Mouse (Mus musculus) spleen, adult 2 months (tissue): ENCODE data around the gene Rab31. TPM values are rescaled to one million over a fixed set of nuclear protein-coding genes. Genes with fewer than 3 reads are reported as not detected.

Experiments
- DNase-seq, 2 experiments: peaks; one replicate each; pipeline versions ENCODE4 v3.0.0 to v3.0.0-alpha.2; 2012 to 2021; ENCODE audit warnings: low spot score in 2 of 2, low read depth in 1 of 2
- H3K27ac ChIP-seq: fragments of 200-500 bp; 2 replicates; pipeline ENCODE4 v1.5.1; 2012; ENCODE audit warnings: low read length, inconsistent platforms; ENCODE audit not compliant: insufficient read depth
- H3K27me3 ChIP-seq: fragments of 200-500 bp; 2 replicates; pipeline ENCODE4 v1.6.1; 2012; ENCODE audit warnings: mild to moderate bottlenecking, moderate library complexity, low read length, inconsistent platforms; ENCODE audit not compliant: control insufficient read depth, insufficient read depth
- H3K36me3 ChIP-seq: fragments of 200-500 bp; 2 replicates; pipeline ENCODE4 v1.6.1; 2012; ENCODE audit warnings: mild to moderate bottlenecking, low read length, inconsistent platforms; ENCODE audit not compliant: control insufficient read depth, insufficient read depth
- H3K4me1 ChIP-seq: fragments of 200-500 bp; 2 replicates; pipeline ENCODE4 v1.6.1; 2011; ENCODE audit warnings: inconsistent platforms; ENCODE audit not compliant: control insufficient read depth, insufficient read depth, insufficient read length
- H3K4me3 ChIP-seq: fragments of 200-500 bp; 2 replicates; pipeline ENCODE4 v1.5.1; 2011; ENCODE audit warnings: mild to moderate bottlenecking, inconsistent platforms; ENCODE audit not compliant: insufficient read depth, insufficient read length; ENCODE audit errors: extremely low read depth
- CTCF ChIP-seq: fragments of 200-500 bp; IDR thresholded peaks from 2 replicates; pipeline ENCODE4 v1.5.1; 2011; ENCODE audit warnings: mild to moderate bottlenecking, inconsistent platforms; ENCODE audit not compliant: insufficient read depth, insufficient read length, insufficient replicate concordance; ENCODE audit errors: extremely low read depth
- POLR2A ChIP-seq: fragments of 200-500 bp; IDR thresholded peaks from 2 replicates; pipeline ENCODE4 v1.6.1; 2011; ENCODE audit warnings: low read depth, low read length, inconsistent platforms
- WGBS: fragments of 180-500 bp; shearing (Covaris S2); methylation state at CpG from one replicate; pipeline ENCODE4 v1.1.7; 2018; 5-methylcytosine and 5-hydroxymethylcytosine counted together
- polyA plus RNA-seq: library from polyadenylated mRNA; depleted of rRNA; stranded (reverse); fragments of >200 nt; gene quantifications from 2 replicates; pipeline ENCODE4 v1.2.3, GENCODE M21; 2012

The Rab31 gene
- polyA plus RNA-seq, 1 experiment = 12.3 TPM

- H3K27ac ChIP-seq = no peak overlapping the region
- H3K4me1 ChIP-seq = peaks cover 9% of the 10 kb centered on the region; the same call in 1 of the 2 replicates
- H3K4me3 ChIP-seq = no peak overlapping the region
- no peak for DNase-seq
- H3K27me3 ChIP-seq = no peaks in the 10 kb centered on the region
- no peaks in the 10 kb centered on the region for H3K36me3 ChIP-seq
- 93% methylated on average over 7 of the region's 7 CpGs for WGBS
- TF ChIP-seq POLR2A (no peak), CTCF (no peak)
These were observed 99.6 kb downstream of the Rab31 start for GRCm38 (mm10) chr17:65672926-65673325.

GRCm38 (mm10) chr17:65669061-65669460, 103.5 kb downstream of the Rab31 start:
- no peak overlapping the region for H3K27ac ChIP-seq
- H3K4me3 ChIP-seq = no peak overlapping the region
- no peak for DNase-seq
- TF ChIP-seq CTCF (no peak), POLR2A (no peak)
- H3K4me1 ChIP-seq = no peaks in the 10 kb centered on the region
- no peaks in the 10 kb centered on the region for H3K27me3 ChIP-seq
- WGBS = 85% methylated on average over 4 of the region's 4 CpGs
- no peaks in the 10 kb centered on the region for H3K36me3 ChIP-seq

- H3K27me3 ChIP-seq = no peaks in the 10 kb centered on the region
- TF ChIP-seq POLR2A (no peak), CTCF (no peak)
- DNase-seq = no peak
- no peak overlapping the region for H3K4me3 ChIP-seq
- no peaks in the 10 kb centered on the region for H3K4me1 ChIP-seq
- WGBS = 94% methylated on average over 14 of the region's 14 CpGs
- no peaks in the 10 kb centered on the region for H3K36me3 ChIP-seq
- no peak overlapping the region for H3K27ac ChIP-seq
These were observed 104.8 kb downstream of the Rab31 start for GRCm38 (mm10) chr17:65667792-65668191.

GRCm38 (mm10) chr17:65666388-65667161, 106.0 kb downstream of the Rab31 start:
- Histone ChIP-seq H3K27me3 (no peaks in the 10 kb centered on the region), H3K4me1 (no peaks in the 10 kb centered on the region), H3K27ac (no peak overlapping the region), H3K36me3 (no peaks in the 10 kb centered on the region), H3K4me3 (no peak overlapping the region)
- no peak for DNase-seq
- WGBS = 80% methylated on average over 17 of the region's 17 CpGs
- TF ChIP-seq CTCF (no peak), POLR2A (no peak)

GRCm38 (mm10) chr17:65665786-65666387, 106.7 kb downstream of the Rab31 start:
- 91% methylated on average over 12 of the region's 12 CpGs for WGBS
- Histone ChIP-seq H3K4me3 (no peak overlapping the region), H3K27me3 (no peaks in the 10 kb centered on the region), H3K27ac (no peak overlapping the region), H3K36me3 (no peaks in the 10 kb centered on the region), H3K4me1 (no peaks in the 10 kb centered on the region)
- TF ChIP-seq CTCF (no peak), POLR2A (no peak)
- no peak for DNase-seq

GRCm38 (mm10) chr17:65663329-65664078, 109.0 kb downstream of the Rab31 start:
- H3K4me3 ChIP-seq = no peak overlapping the region
- TF ChIP-seq CTCF (no peak), POLR2A (no peak)
- 79% methylated on average over 14 of the region's 14 CpGs for WGBS
- DNase-seq = no peak
- no peak overlapping the region for H3K27ac ChIP-seq
- no peaks in the 10 kb centered on the region for H3K4me1 ChIP-seq
- no peaks in the 10 kb centered on the region for H3K27me3 ChIP-seq
- no peaks in the 10 kb centered on the region for H3K36me3 ChIP-seq

- no peak overlapping the region for H3K4me3 ChIP-seq
- TF ChIP-seq CTCF (no peak), POLR2A (no peak)
- WGBS = 90% methylated on average over 3 of the region's 3 CpGs
- no peak for DNase-seq
- no peaks in the 10 kb centered on the region for H3K4me1 ChIP-seq
- H3K27ac ChIP-seq = no peak overlapping the region
- H3K36me3 ChIP-seq = no peaks in the 10 kb centered on the region
- no peaks in the 10 kb centered on the region for H3K27me3 ChIP-seq
These were observed 109.9 kb downstream of the Rab31 start for GRCm38 (mm10) chr17:65662662-65663061.
